Mouse (Mus musculus) liver, embryonic 14.5 days (tissue): Measurements from ENCODE around the gene Nr5a1.

Experiments
- CTCF ChIP-seq: IDR thresholded peaks from 2 replicates; pipeline ENCODE4 v1.5.1; 2016; ENCODE audit warnings: antibody characterized with exemption, low read depth, control low read depth
- EP300 ChIP-seq: IDR thresholded peaks from 2 replicates; pipeline ENCODE4 v1.6.1; 2016; ENCODE audit warnings: antibody characterized with exemption, low read depth

DNA sequence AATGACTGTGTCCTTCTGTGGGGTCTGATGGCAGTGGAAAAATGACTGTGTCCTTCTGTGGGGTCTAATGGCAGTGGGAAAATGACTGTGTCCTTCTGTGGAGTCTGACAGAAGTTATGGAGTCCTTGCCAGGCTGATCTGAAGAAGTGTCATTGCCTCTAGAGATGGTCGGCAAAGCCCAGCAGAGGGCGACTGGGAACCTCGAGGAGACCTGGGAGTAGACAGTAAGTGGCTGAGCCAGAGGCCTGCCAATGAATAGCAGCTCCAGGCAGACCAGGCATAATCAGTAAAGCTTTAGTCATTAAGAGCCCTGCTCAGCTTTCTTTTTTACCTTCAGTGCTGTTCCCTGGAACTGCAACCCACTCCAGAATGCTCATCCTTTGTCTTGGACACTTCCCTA, 68.4 kb downstream of the Nr5a1 start:
- TF ChIP-seq CTCF (peak; percentile 74), EP300 (no peak)
